Mouse (Mus musculus) B cell, adult 2 months (primary cell): ENCODE measurements around the gene Exoc8.

ENCODE experiments used
- DNase-seq, 2 experiments: peaks; one replicate each; pipeline ENCODE4 v3.0.0; 2022

Exoc8 gene

GRCm38 (mm10) chr8:124905482-124905881, 8.0 kb upstream of the Exoc8 start:
- DNase-seq, result no peak

GRCm38 (mm10) chr8:124903198-124903597, 5.7 kb upstream of the Exoc8 start:
- no peak for DNase-seq

- DNase-seq, result no peak
Observed at GRCm38 (mm10) chr8:124898251-124898905, 873 bp upstream of the Exoc8 start.

- peak; percentile 57 to 66 for DNase-seq
Observed at GRCm38 (mm10) chr8:124896632-124897385, 696 bp downstream of the Exoc8 start.

- no peak for DNase-seq
Observed at GRCm38 (mm10) chr8:124896010-124896631, 1.4 kb downstream of the Exoc8 start.

- DNase-seq, result no peak
Observed at GRCm38 (mm10) chr8:124892596-124892995, 4.9 kb downstream of the Exoc8 start.

GRCm38 (mm10) chr8:124888385-124888784, 9.1 kb downstream of the Exoc8 start:
- DNase-seq, result peak; percentile 17 to 33

GRCm38 (mm10) chr8:124878946-124879526, 18.5 kb downstream of the Exoc8 start:
- no peak for DNase-seq

- DNase-seq, result no peak
Observed at GRCm38 (mm10) chr8:124878141-124878540, 19.4 kb downstream of the Exoc8 start.

- DNase-seq, result no peak
Observed at GRCm38 (mm10) chr8:124872690-124873089, 24.8 kb downstream of the Exoc8 start.

- DNase-seq, result no peak
Observed at GRCm38 (mm10) chr8:124872081-124872480, 25.4 kb downstream of the Exoc8 start.

GRCm38 (mm10) chr8:124871474-124871873, 26.0 kb downstream of the Exoc8 start:
- DNase-seq, result no peak

GRCm38 (mm10) chr8:124869708-124870107, 27.8 kb downstream of the Exoc8 start:
- no peak for DNase-seq

GRCm38 (mm10) chr8:124867126-124867525, 30.4 kb downstream of the Exoc8 start:
- no peak for DNase-seq

- peak in 1 of 2 experiments; percentile 9 for DNase-seq
Observed at GRCm38 (mm10) chr8:124866669-124867068, 30.8 kb downstream of the Exoc8 start.

- DNase-seq, result peak; percentile 32 to 40
Observed at GRCm38 (mm10) chr8:124863729-124864128, 33.8 kb downstream of the Exoc8 start.

- no peak for DNase-seq
Observed at GRCm38 (mm10) chr8:124863163-124863677, 34.3 kb downstream of the Exoc8 start.

GRCm38 (mm10) chr8:124862321-124863162, 35.0 kb downstream of the Exoc8 start, which contains the start of the genes Gnpat and 2810004N23Rik:
Gene Gnpat, plus strand, starts transcription at chr8:124863033.
Gene 2810004N23Rik, minus strand, starts transcription at chr8:124863120.
- DNase-seq, result peak; percentile 95 to 96

GRCm38 (mm10) chr8:124860188-124860587, 37.3 kb downstream of the Exoc8 start:
- no peak for DNase-seq

GRCm38 (mm10) chr8:124859466-124859865, 38.0 kb downstream of the Exoc8 start:
- DNase-seq, result peak; percentile 50 to 53

- DNase-seq, result no peak
Observed at GRCm38 (mm10) chr8:124853511-124853910, 44.0 kb downstream of the Exoc8 start.

- DNase-seq, result no peak
Observed at GRCm38 (mm10) chr8:124845573-124845972, 51.9 kb downstream of the Exoc8 start.
